Mouse (Mus musculus) heart, embryonic 14.5 days (tissue): Measurements from ENCODE around the gene Plac9a. TPM values are rescaled to one million over a fixed set of nuclear protein-coding genes. Genes with fewer than 3 reads are reported as not detected.

Experiments
- ATAC-seq: fragments of 200-750 bp; cut with Nextera tagmentation; 2 replicates; pipeline ENCODE4 v1.8.0; 2017; ENCODE audit warnings: low read depth, moderate TSS enrichment; ENCODE audit not compliant: insufficient number of reproducible peaks, insufficient read depth, low FRiP score
- H3K27ac ChIP-seq, 2 experiments: fragments of 200-500 bp in 1 of 2; fragments of 300-500 bp in 1 of 2; sonication (generic) in 1 of 2; replicated peaks in 1 of 2; 2 replicates each; pipeline ENCODE4 v1.5.1; 2012 to 2014; ENCODE audit warnings: low read depth in 2 of 2, low read length in 2 of 2, control low read depth in 1 of 2, mild to moderate bottlenecking in 1 of 2, mixed read lengths in 1 of 2; ENCODE audit not compliant: control insufficient read depth in 1 of 2, insufficient read depth in 1 of 2
- H3K27me3 ChIP-seq: fragments of 300-500 bp; sonication (generic); 2 replicates; pipeline ENCODE4 v1.6.1; 2014; ENCODE audit warnings: mild to moderate bottlenecking, low read length, control low read depth; ENCODE audit not compliant: control insufficient read depth, insufficient read depth
- H3K36me3 ChIP-seq: fragments of 300-500 bp; sonication (generic); 2 replicates; pipeline ENCODE4 v1.6.1; 2014; ENCODE audit warnings: mild to moderate bottlenecking, control low read depth, low read length, mixed read lengths; ENCODE audit not compliant: control insufficient read depth, insufficient read depth
- H3K4me1 ChIP-seq, 2 experiments: fragments of 200-500 bp in 1 of 2; fragments of 300-500 bp in 1 of 2; sonication (generic) in 1 of 2; 2 replicates each; pipeline ENCODE4 v1.6.1; 2012 to 2014; ENCODE audit warnings: low read length in 2 of 2, control low read depth in 1 of 2, mixed read lengths in 1 of 2; ENCODE audit not compliant: control insufficient read depth in 2 of 2, insufficient read depth in 2 of 2
- H3K4me2 ChIP-seq: fragments of 300-500 bp; sonication (generic); 2 replicates; pipeline ENCODE4 v1.6.1; 2014; ENCODE audit warnings: mild to moderate bottlenecking, low read length
- H3K4me3 ChIP-seq, 2 experiments: fragments of 200-500 bp in 1 of 2; fragments of 300-500 bp in 1 of 2; sonication (generic) in 1 of 2; 2 replicates each; pipeline ENCODE4 v1.5.1; 2012 to 2014; ENCODE audit warnings: low read length in 2 of 2, mild to moderate bottlenecking in 2 of 2, control low read depth in 1 of 2, low read depth in 1 of 2, moderate library complexity in 1 of 2; ENCODE audit not compliant: control insufficient read depth in 1 of 2, insufficient read depth in 1 of 2
- H3K9ac ChIP-seq: fragments of 300-500 bp; sonication (generic); 2 replicates; pipeline ENCODE4 v1.6.1; 2014; ENCODE audit warnings: mild to moderate bottlenecking, low read length
- H3K9me3 ChIP-seq: fragments of 300-500 bp; sonication (generic); 2 replicates; pipeline ENCODE4 v1.6.1; 2016; ENCODE audit warnings: low read length, control low read depth; ENCODE audit not compliant: control insufficient read depth
- WGBS: fragments of 180-500 bp; shearing (Covaris S2); extraction: QIAGEN DNeasy Blood & Tissue Kit; methylation state at CpG from one replicate; pipeline ENCODE4 v1.1.7; 2014; 5-methylcytosine and 5-hydroxymethylcytosine counted together
- polyA plus RNA-seq: library from polyadenylated mRNA; unstranded; fragments of >200 nt; fragmentation: Nextera tagmentation; extraction: Ambion mirVana; gene quantifications from 2 replicates; pipeline ENCODE4 v1.2.1, GENCODE M21; 2014

Plac9a gene
- polyA plus RNA-seq, 1 experiment from 2014 or later, result not detected

GRCm38 (mm10) chr14:25863721-25864120 is 39.2 kb downstream of the Plac9a start:
- Histone ChIP-seq H3K4me1 (peaks cover under 1 to 8% of the 10 kb centered on the region in 2 experiments; a peak in 2 of 4 replicates), H3K27ac (no peak overlapping the region), H3K9me3 (no peaks in the 10 kb centered on the region), H3K9ac (no peak overlapping the region), H3K4me3 (no peak overlapping the region), H3K4me2 (no peak overlapping the region), H3K36me3 (no peaks in the 10 kb centered on the region), H3K27me3 (no peaks in the 10 kb centered on the region)
- WGBS, result 73% methylated on average over 2 of the region's 2 CpGs
- no peak for ATAC-seq

- Histone ChIP-seq H3K9ac (no peak overlapping the region), H3K4me1 (peaks cover 14 to 16% of the 10 kb centered on the region in 2 experiments), H3K27ac (no peak overlapping the region), H3K4me3 (no peak overlapping the region), H3K4me2 (no peak overlapping the region), H3K36me3 (no peaks in the 10 kb centered on the region), H3K9me3 (no peaks in the 10 kb centered on the region), H3K27me3 (no peaks in the 10 kb centered on the region)
- no peak for ATAC-seq
- WGBS, result 84% methylated on average over 13 of the region's 13 CpGs
These were observed 40.9 kb downstream of the Plac9a start for GRCm38 (mm10) chr14:25861771-25862530.

GRCm38 (mm10) chr14:25857940-25858339 is 45.0 kb downstream of the Plac9a start:
- Histone ChIP-seq H3K4me3 (no peak overlapping the region), H3K4me1 (peaks cover 26 to 29% of the 10 kb centered on the region in 2 experiments), H3K27ac (peak overlapping the region in 1 of 2 experiments; percentile 33; a peak in 1 of 4 replicates)

GRCm38 (mm10) chr14:25857168-25857621 is 45.7 kb downstream of the Plac9a start:
- Histone ChIP-seq H3K4me1 (peaks cover 32 to 34% of the 10 kb centered on the region in 2 experiments), H3K4me3 (no peak overlapping the region), H3K27me3 (no peaks in the 10 kb centered on the region), H3K4me2 (no peak overlapping the region), H3K9me3 (no peaks in the 10 kb centered on the region), H3K36me3 (no peaks in the 10 kb centered on the region), H3K9ac (0 out of 2 replicates have a peak overlapping the region, but pooled peaks have one; percentile 11), H3K27ac (peak overlapping the region in 1 of 2 experiments; percentile 33; a peak in 1 of 4 replicates)
- 30% methylated on average over 3 of the region's 3 CpGs for WGBS
- ATAC-seq, result no peak

More at GRCm38 (mm10) chr14:25857940-25858339, 45.0 kb downstream of the Plac9a start:
- Histone ChIP-seq H3K9ac (no peak overlapping the region; the same call in 1 of the 2 replicates), H3K4me2 (no peak overlapping the region), H3K27me3 (no peaks in the 10 kb centered on the region), H3K36me3 (no peaks in the 10 kb centered on the region), H3K9me3 (no peaks in the 10 kb centered on the region)
- WGBS, result 69% methylated on average over 8 of the region's 8 CpGs
- no peak for ATAC-seq

GRCm38 (mm10) chr14:25855241-25855885 is 47.5 kb downstream of the Plac9a start:
- H3K4me2 ChIP-seq, result no peak overlapping the region
- ATAC-seq, result no peak
- H3K9me3 ChIP-seq, result no peaks in the 10 kb centered on the region
- H3K27ac ChIP-seq, result no peak overlapping the region
- no peaks in the 10 kb centered on the region for H3K36me3 ChIP-seq
- H3K4me1 ChIP-seq, result peaks cover 32 to 36% of the 10 kb centered on the region in 2 experiments
- no peaks in the 10 kb centered on the region for H3K27me3 ChIP-seq
- 58% methylated on average over 8 of the region's 8 CpGs for WGBS
- H3K9ac ChIP-seq, result no peak overlapping the region
- no peak overlapping the region for H3K4me3 ChIP-seq

- Histone ChIP-seq H3K4me3 (no peak overlapping the region), H3K4me1 (peaks cover 32 to 36% of the 10 kb centered on the region in 2 experiments), H3K9me3 (no peaks in the 10 kb centered on the region), H3K36me3 (no peaks in the 10 kb centered on the region), H3K9ac (no peak overlapping the region), H3K27me3 (no peaks in the 10 kb centered on the region), H3K4me2 (no peak overlapping the region), H3K27ac (no peak overlapping the region)
- no peak for ATAC-seq
- 90% methylated on average over 16 of the region's 16 CpGs for WGBS
These were observed 49.0 kb downstream of the Plac9a start for GRCm38 (mm10) chr14:25853717-25854452.

- no peaks in the 10 kb centered on the region for H3K9me3 ChIP-seq
- no peak overlapping the region for H3K4me2 ChIP-seq
- H3K9ac ChIP-seq, result no peak overlapping the region
- H3K27ac ChIP-seq, result 0 out of 4 replicates have a peak overlapping the region, but pooled peaks of 1 of the 2 experiments have one; percentile 0
- H3K27me3 ChIP-seq, result no peaks in the 10 kb centered on the region
- H3K4me3 ChIP-seq, result no peak overlapping the region
- H3K36me3 ChIP-seq, result no peaks in the 10 kb centered on the region
- 38% methylated on average over 6 of the region's 6 CpGs for WGBS
- peaks cover 30 to 36% of the 10 kb centered on the region in 2 experiments for H3K4me1 ChIP-seq
- no peak for ATAC-seq
These were observed 49.6 kb downstream of the Plac9a start for GRCm38 (mm10) chr14:25853295-25853694.
